Mouse (Mus musculus) neural tube, embryonic 10.5 days (tissue): ENCODE measurements at regions not wholly inside any gene's neighbourhood (a gene's known extent, or its start where the extent isn't known, plus 50 kb on each side); places are given as distances from the start of the nearest gene placed in this dataset.

Experiments used
- DNase-seq: peaks from one replicate; pipeline ENCODE4 v3.0.0-alpha.2; 2017; ENCODE audit warnings: low spot score; ENCODE audit errors: extremely low spot score

- DNase-seq = no peak
These were observed 458.9 kb downstream of the Ajap1 start for GRCm38 (mm10) chr4:153023711-153024110.

- DNase-seq = no peak
These were observed 463.4 kb downstream of the Ajap1 start for GRCm38 (mm10) chr4:153019211-153019610.

GRCm38 (mm10) chr4:153018138-153018921 lies 464.3 kb downstream of the Ajap1 start:
- DNase-seq = peak; percentile 17

- no peak for DNase-seq
These were observed 464.8 kb downstream of the Ajap1 start for GRCm38 (mm10) chr4:153017816-153018137.

GRCm38 (mm10) chr4:153003338-153003737 lies 479.3 kb downstream of the Ajap1 start:
- DNase-seq = no peak

GRCm38 (mm10) chr4:153002516-153002915 lies 480.1 kb downstream of the Ajap1 start:
- no peak for DNase-seq

GRCm38 (mm10) chr4:153001761-153002160 lies 480.9 kb downstream of the Ajap1 start:
- no peak for DNase-seq

- DNase-seq = no peak
These were observed 483.1 kb downstream of the Ajap1 start for GRCm38 (mm10) chr4:152999526-152999925.

GRCm38 (mm10) chr4:152997251-152997650 lies 485.4 kb downstream of the Ajap1 start:
- no peak for DNase-seq

- DNase-seq = no peak
These were observed 486.0 kb downstream of the Ajap1 start for GRCm38 (mm10) chr4:152996641-152997040.

GRCm38 (mm10) chr4:152995052-152995595 lies 487.5 kb downstream of the Ajap1 start:
- no peak for DNase-seq

GRCm38 (mm10) chr4:152994206-152994605 lies 488.4 kb downstream of the Ajap1 start:
- DNase-seq = no peak

- no peak for DNase-seq
These were observed 492.3 kb downstream of the Ajap1 start for GRCm38 (mm10) chr4:152990266-152990665.

GRCm38 (mm10) chr4:152987726-152988125 lies 494.9 kb downstream of the Ajap1 start:
- DNase-seq = no peak

- no peak for DNase-seq
These were observed 497.5 kb upstream of the Kcnab2 start for GRCm38 (mm10) chr4:152975012-152975675.

GRCm38 (mm10) chr4:152963001-152963400 lies 485.3 kb upstream of the Kcnab2 start:
- DNase-seq = no peak

GRCm38 (mm10) chr4:152962165-152962564 lies 484.5 kb upstream of the Kcnab2 start:
- no peak for DNase-seq

GRCm38 (mm10) chr4:152961677-152962076 lies 484.0 kb upstream of the Kcnab2 start:
- DNase-seq = no peak

- no peak for DNase-seq
These were observed 482.1 kb upstream of the Kcnab2 start for GRCm38 (mm10) chr4:152959627-152960230.

- DNase-seq = peak; percentile 50
These were observed 475.7 kb upstream of the Kcnab2 start for GRCm38 (mm10) chr4:152953237-152953974.

GRCm38 (mm10) chr4:152948956-152949355 lies 471.3 kb upstream of the Kcnab2 start:
- no peak for DNase-seq

GRCm38 (mm10) chr4:152941159-152941558 lies 463.5 kb upstream of the Kcnab2 start:
- no peak for DNase-seq
